Mouse (Mus musculus) heart, adult 9 months (tissue): ENCODE data around the gene Sort1.

Source experiments
- DNase-seq, 2 experiments: peaks; one replicate each; pipeline ENCODE4 v3.0.0; 2022; ENCODE audit warnings: low spot score in 2 of 2

Gene Sort1

DNA sequence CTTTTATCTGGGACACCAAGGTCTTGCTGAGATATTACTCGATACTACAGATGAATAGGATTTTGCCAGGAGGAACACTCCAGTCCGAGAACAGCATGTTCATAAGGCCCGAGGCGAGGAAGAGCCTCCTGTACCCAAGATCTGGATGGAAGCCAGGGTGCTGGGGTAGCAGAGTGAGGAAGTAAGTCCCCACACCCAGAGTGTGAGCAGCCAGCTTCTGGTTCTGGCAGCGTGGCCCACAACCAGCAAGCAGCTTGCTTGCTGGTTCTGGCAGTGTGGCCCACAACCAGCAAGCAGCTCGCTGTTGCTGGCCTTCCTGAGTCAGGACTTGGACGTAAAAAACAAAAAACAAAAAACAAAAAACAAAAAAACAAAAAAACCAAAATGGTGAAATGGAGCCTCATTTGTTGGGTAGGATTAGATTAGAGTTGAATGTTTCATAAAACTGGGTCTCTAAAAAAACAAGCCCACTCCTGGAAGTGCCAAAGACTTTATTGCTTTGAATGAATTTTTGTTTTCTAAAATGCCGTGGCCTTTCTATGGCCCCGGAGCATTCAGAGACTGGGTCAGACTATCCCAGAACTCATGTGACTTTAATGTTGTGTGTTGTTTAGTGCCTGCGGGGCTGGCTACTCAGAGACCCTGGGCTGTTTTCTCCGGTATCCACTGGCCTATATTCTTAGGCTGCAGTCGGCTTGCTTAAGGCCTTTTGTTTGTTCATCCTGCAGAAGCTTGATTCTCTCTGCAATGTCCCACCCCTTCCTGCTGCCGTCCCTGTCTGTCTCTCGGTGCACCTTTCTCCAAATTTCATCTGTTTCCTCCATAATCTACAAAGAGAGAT is 11.7 kb downstream of the Sort1 start:
- peak; percentile 43 to 56 for DNase-seq

DNA sequence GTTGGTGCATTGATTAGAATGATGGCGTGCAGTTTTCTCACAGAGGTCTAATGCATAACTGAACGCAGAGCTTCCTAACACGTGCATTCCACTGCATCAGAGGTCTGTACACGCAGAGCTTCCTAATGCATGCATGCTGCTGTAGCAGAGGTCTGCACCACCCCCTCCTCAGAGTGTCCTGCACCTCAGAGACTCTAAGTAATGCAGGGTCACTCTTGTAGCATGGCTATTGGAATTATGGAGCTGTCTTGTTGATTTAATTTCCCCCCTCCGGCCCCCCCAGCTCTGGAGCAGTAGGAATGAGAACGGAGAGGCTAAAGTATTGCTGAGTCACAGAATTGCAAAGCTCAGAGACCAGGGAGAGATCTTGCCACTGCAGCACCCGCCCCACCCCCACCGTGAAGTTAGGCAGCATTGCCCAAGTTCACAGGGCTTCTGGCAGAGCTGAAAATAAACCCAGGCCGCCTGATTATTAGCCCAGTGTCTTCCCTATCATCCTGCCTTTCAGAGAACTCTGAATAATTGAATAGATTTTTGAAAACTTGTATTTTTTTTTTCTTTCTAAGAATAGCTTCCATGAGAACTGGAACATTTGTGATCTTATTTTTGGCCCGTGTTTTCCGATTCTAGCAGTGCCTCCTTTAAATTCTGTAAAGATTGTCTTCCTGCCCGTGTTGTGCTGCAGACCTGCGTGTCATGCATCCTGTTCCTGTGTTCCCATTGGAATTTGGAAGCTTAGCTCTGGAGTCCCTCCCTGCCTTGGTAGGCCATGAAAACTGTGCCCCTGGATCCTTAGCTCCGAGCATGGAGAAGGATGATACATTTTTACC is 12.6 kb downstream of the Sort1 start:
- peak; percentile 49 for DNase-seq

GRCm38 (mm10) chr3:108297050-108297419 is 13.2 kb downstream of the Sort1 start:
- DNase-seq = no peak

- no peak for DNase-seq
Observed at GRCm38 (mm10) chr3:108297603-108298553, 14.0 kb downstream of the Sort1 start.

GRCm38 (mm10) chr3:108300455-108301030 is 16.7 kb downstream of the Sort1 start:
- DNase-seq = no peak

GRCm38 (mm10) chr3:108303683-108304082 is 19.8 kb downstream of the Sort1 start:
- DNase-seq = no peak

DNA sequence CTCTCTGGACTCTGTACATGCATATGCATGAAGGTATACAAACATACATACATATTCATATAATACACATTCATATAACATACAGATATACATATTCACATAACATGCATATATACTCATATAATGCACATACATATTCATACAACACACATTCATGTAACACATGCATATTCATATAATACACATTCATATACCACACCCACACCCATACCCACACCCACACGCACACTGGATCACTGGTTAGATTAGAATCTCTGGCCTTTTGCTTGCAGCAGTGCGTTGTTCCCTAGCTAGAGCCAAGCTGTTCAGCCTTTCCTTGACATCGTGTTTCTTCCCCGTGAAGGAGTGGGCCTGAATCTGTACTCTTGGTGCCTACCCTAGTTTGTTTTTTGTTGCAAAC is 20.9 kb downstream of the Sort1 start:
- no peak for DNase-seq

- DNase-seq = no peak
Observed at GRCm38 (mm10) chr3:108306387-108306786, 22.5 kb downstream of the Sort1 start.

DNA sequence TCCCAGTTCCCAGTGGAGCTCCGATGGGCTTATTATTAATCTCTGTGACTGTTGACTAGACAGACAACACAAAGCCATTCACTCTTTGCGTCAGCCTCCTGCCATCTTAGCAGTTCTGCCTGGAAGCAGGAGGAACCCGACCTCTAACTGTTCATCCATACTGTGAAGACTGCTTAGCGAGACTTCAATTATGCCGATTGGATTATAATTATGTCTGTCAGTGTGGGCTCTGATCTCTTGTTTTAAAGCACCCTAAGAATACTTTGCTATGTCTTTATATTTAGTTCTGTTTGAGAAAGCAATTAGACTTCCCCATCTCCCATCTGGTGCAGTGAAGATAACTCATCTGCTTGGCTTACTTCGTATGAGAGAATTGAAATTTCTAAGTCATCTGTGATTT is 23.6 kb downstream of the Sort1 start:
- DNase-seq = no peak

DNA sequence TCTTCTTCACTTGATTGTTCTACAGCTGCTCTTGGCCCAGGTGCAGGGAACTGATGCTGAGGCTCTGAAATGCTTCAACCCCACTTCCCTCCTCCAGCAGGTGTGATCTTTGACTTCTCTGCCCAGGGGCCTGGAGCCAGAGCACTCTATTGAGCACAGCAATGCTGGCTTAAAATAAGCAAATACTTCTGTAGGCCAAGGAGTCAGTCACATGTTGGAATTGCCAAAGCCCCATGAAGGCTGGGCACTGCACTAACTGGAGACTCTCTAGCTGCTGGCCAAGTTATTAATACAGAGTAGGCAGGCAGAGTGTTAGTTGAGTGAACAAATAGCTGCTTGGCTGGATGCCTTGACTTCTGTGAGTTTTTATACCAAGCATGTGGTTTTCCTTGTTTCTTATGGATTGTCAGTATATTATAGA is 27.0 kb downstream of the Sort1 start:
- peak; percentile 46 for DNase-seq

- peak in 1 of 2 experiments; percentile 37 for DNase-seq
Observed at GRCm38 (mm10) chr3:108311688-108312087, 27.8 kb downstream of the Sort1 start.

DNA sequence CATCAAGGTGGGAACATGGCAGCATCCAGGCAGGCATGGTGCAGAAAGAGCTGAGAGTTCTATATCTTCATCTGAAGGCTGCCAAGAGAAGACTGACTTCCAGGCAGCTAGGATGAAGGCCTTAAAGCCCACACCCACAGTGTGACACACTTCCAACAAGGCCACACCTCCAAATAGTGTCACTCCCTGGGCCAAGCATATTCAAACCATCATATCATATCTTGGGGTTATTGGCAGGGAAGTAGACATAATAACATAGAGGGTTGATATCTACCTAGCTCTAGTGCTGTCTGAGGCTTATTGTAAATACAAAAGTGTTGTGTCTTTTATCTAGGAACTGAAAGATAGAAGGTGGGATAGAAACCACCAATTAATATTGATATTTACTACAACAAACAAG is 28.5 kb downstream of the Sort1 start:
- no peak for DNase-seq

DNA sequence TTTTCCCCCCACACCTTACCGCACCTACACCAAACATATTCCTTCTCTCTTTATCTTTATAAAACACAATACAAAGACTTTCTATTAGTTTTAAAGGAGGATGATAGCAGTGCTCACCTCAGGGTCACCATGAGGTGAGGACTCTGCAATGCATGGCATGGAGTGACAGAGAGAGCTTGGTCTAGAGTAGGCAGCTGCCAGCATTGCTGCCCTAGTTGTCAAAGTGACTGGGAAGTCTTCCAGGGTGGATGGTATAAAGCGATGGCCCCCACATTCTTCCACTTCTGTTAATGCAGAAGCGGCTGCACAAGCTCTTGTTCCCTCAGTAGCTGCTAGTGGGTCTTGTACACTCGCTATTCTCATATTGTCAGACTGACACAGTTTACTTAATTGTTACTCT is 29.3 kb downstream of the Sort1 start:
- DNase-seq = no peak

DNA sequence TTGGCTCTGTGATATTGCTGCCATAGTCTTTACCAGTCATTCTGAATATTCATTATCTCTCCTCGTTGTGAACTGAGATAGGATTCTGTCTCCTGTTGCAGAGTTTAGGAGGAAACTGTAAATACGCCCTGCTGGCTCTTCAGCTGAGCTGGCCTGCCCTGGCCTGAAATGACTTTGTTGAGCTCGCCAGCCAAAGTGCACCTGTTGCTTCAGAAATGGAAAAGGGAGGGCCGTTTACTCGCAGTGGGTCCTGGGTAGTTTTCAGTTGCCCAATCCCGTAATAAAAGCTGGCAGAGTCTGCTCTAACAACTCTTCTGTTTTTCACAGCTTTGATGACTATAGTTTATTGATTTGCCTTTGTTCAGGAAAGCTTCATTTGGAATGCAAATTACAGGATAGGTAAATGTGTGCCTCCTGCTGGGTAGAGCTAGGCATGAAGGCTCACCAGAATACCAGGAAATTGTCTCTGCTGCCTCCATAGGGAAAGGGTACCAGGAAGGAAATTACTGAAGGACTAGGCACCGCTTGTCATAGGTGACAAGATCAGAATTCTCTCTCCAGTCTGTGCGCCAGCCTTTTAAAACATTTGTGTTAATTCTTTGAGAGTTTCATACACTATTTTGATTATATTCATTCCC is 30.3 kb downstream of the Sort1 start:
- DNase-seq = no peak

DNA sequence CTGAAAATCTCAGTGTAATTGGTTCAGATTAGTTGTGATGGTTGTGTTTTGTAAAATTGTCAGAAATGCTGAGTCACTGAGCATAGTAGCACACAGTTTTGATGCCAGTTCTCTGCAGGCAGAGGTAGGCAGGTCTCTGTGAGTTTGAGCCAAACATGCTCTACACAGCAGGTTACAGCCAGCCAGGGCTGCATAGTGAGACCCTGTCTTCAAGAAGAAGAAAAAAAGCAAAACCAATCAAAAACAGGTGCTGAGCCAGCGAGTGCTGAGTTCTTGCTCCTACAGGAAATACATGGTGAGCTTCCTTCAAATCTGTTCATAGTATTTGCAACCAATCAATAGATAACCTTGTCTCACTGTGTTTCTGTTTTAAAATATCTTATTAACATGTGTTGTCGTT is 34.6 kb downstream of the Sort1 start:
- DNase-seq = no peak

- DNase-seq = no peak
Observed at GRCm38 (mm10) chr3:108321671-108322070, 37.8 kb downstream of the Sort1 start.

GRCm38 (mm10) chr3:108322136-108322535 is 38.3 kb downstream of the Sort1 start:
- no peak for DNase-seq

GRCm38 (mm10) chr3:108322962-108323361 is 39.1 kb downstream of the Sort1 start:
- DNase-seq = no peak

GRCm38 (mm10) chr3:108324837-108325236 is 41.0 kb downstream of the Sort1 start:
- no peak for DNase-seq

DNA sequence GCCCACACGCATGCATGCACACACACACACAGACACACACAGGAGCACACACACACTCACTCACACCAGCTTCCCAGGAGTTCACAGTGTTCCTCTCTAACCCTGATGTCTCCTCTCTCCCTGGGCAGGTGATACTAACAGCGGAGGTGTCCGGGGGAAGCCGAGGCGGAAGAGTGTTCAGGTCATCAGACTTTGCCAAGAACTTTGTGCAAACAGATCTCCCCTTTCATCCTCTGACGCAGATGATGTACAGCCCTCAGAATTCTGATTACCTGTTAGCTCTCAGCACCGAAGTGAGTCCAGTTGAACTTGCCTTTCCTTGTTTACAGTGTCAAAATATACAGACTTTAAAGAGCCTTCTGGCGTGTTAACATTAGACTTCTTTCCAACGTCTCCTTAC is 41.6 kb downstream of the Sort1 start:
- DNase-seq = no peak

DNA sequence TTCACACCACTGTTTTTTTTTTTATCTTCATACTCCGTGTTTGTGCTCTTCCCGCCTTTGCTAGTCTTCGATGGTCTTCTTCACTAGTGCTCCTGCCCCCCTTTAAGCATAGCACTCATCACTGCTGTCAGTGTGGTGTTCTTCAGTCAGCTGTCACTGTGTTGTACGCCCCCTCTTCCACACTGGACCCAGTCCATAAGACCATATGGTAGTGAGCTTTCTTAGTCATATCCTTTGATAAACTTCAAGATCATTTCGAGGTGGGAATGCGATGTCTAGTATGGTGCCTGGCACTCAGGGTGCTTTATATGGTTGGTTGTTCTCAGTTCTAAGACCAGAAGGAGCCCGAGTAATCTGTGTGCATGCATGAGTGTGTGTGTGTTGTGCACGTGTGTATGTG is 43.4 kb downstream of the Sort1 start:
- peak in 1 of 2 experiments; percentile 12 for DNase-seq
